In genomic region chr6:86545236-86545635, GRCm38 (mm10) we compare ENCODE assay signal across 9 mouse cellular contexts. TPM values are rescaled to one million over a fixed set of nuclear protein-coding genes. Genes with fewer than 3 reads are reported as not detected.
DNase-seq lines count a peak whose midpoint lies in the region; ATAC-seq and TF ChIP-seq lines count a peak whose summit lies in the region.
"Had no signal": no experiment of that assay in that cellular context is flagged by ENCODE, and none has a peak within 500 bp of the region (broad histone marks: within the 10 kb centered on the region; RNA-seq: fewer than 3 reads in every experiment).

No protein-coding gene starts in this region.

- H3K4me3 ChIP-seq in forebrain, postnatal 0 days (ENCODE audit: low read depth, low read length) = no peak overlapping the region
- H3K4me3 ChIP-seq in forebrain, embryonic 13.5 days = no peak overlapping the region
- H3K4me3 ChIP-seq in lung, embryonic 14.5 days (ENCODE audit: low read depth, low read length) = no peak overlapping the region
- H3K4me3 ChIP-seq in forebrain, embryonic 10.5 days = no peak overlapping the region
- H3K4me3 ChIP-seq: neural tube, embryonic 13.5 days had no signal

- H3K27me3 ChIP-seq in forebrain, postnatal 0 days (ENCODE audit: insufficient read depth, low read length) = no peaks in the 10 kb centered on the region
- H3K27me3 ChIP-seq in forebrain, embryonic 13.5 days = no peaks in the 10 kb centered on the region
- H3K27me3 ChIP-seq in lung, embryonic 14.5 days (ENCODE audit: insufficient read depth, low read length) = no peaks in the 10 kb centered on the region
- H3K27me3 ChIP-seq in forebrain, embryonic 10.5 days (ENCODE audit: poor library complexity, severe bottlenecking) = no peaks in the 10 kb centered on the region
- H3K27me3 ChIP-seq: neural tube, embryonic 13.5 days had no signal

- no peaks in the 10 kb centered on the region for H3K9me3 ChIP-seq in forebrain, postnatal 0 days (ENCODE audit: low read length)
- H3K9me3 ChIP-seq in forebrain, embryonic 13.5 days (replicated peaks) = no peaks in the 10 kb centered on the region; the same call in 1 of the 2 replicates
- H3K9me3 ChIP-seq in lung, embryonic 14.5 days (ENCODE audit: low read depth, low read length) = no peaks in the 10 kb centered on the region
- no peaks in the 10 kb centered on the region; the same call in 1 of the 2 replicates for H3K9me3 ChIP-seq in forebrain, embryonic 10.5 days

- no peak overlapping the region for H3K4me2 ChIP-seq in forebrain, postnatal 0 days (ENCODE audit: low read depth)
- no peak overlapping the region for H3K4me2 ChIP-seq in forebrain, embryonic 13.5 days
- no peak overlapping the region for H3K4me2 ChIP-seq in lung, embryonic 14.5 days
- H3K4me2 ChIP-seq: neural tube, embryonic 13.5 days had no signal

- H3K4me1 ChIP-seq in forebrain, postnatal 0 days (ENCODE audit: insufficient read depth) = no peaks in the 10 kb centered on the region
- no peaks in the 10 kb centered on the region for H3K4me1 ChIP-seq in forebrain, embryonic 13.5 days
- H3K4me1 ChIP-seq in lung, embryonic 14.5 days (ENCODE audit: insufficient read depth) = no peaks in the 10 kb centered on the region
- H3K4me1 ChIP-seq in forebrain, embryonic 10.5 days = no peaks in the 10 kb centered on the region
- H3K4me1 ChIP-seq: neural tube, embryonic 13.5 days had no signal

- 46% methylated on average over 4 of the region's 4 CpGs for WGBS in forebrain, postnatal 0 days
- 54% methylated on average over 4 of the region's 4 CpGs for WGBS in forebrain, embryonic 13.5 days
- WGBS in lung, embryonic 14.5 days = 45% methylated on average over 4 of the region's 4 CpGs
- WGBS in forebrain, embryonic 10.5 days = 52% methylated on average over 4 of the region's 4 CpGs

- peaks cover 51% of the 10 kb centered on the region for H3K36me3 ChIP-seq in forebrain, postnatal 0 days (ENCODE audit: insufficient read depth)
- H3K36me3 ChIP-seq in forebrain, embryonic 13.5 days (ENCODE audit: poor library complexity, severe bottlenecking) = peaks cover 75% of the 10 kb centered on the region
- H3K36me3 ChIP-seq in lung, embryonic 14.5 days (ENCODE audit: insufficient read depth) = peaks cover 40% of the 10 kb centered on the region
- H3K36me3 ChIP-seq in forebrain, embryonic 10.5 days (replicated peaks) = peaks cover 95% of the 10 kb centered on the region

- DNase-seq in forebrain, postnatal 0 days = peak; percentile 65
- peak; percentile 38 to 46 for DNase-seq in right cerebral cortex, postnatal 10 days (ENCODE audit: low spot score in 2 of 2)
- DNase-seq in right cerebral cortex, postnatal 25 days = no peak
- peak; percentile 39 to 51 for DNase-seq in cerebellum, postnatal 36 days
- peak; percentile 70 for DNase-seq in lung, embryonic 14.5 days
- no peak for DNase-seq in ovary, postnatal 36 days (ENCODE audit: low spot score)
- DNase-seq in forebrain, embryonic 10.5 days (ENCODE audit: extremely low spot score, low spot score) = no peak

- peak; percentile 92 for TF ChIP-seq CTCF in forebrain, postnatal 0 days (IDR thresholded peaks at IDR 0.05; ENCODE audit: low read depth)
- peak; percentile 87 for TF ChIP-seq CTCF in lung, embryonic 14.5 days (IDR thresholded peaks at IDR 0.05; ENCODE audit: low read depth)

- no peak overlapping the region for H3K9ac ChIP-seq in forebrain, postnatal 0 days
- no peak overlapping the region for H3K9ac ChIP-seq in forebrain, embryonic 13.5 days
- no peak overlapping the region for H3K9ac ChIP-seq in lung, embryonic 14.5 days
- H3K9ac ChIP-seq: neural tube, embryonic 13.5 days had no signal

- peak; percentile 54; the same call in 1 of the 2 replicates for ATAC-seq in forebrain, postnatal 0 days
- ATAC-seq in forebrain, embryonic 13.5 days = no peak
- no peak for ATAC-seq in lung, embryonic 14.5 days (ENCODE audit: insufficient read depth)

- H3K27ac ChIP-seq in forebrain, postnatal 0 days (ENCODE audit: low read depth, low read length) = no peak overlapping the region
- H3K27ac ChIP-seq in forebrain, embryonic 13.5 days = no peak overlapping the region
- no peak overlapping the region for H3K27ac ChIP-seq in lung, embryonic 14.5 days (ENCODE audit: low read depth)
- no peak overlapping the region for H3K27ac ChIP-seq in forebrain, embryonic 10.5 days
- H3K27ac ChIP-seq: neural tube, embryonic 13.5 days had no signal

RNA-seq across cellular contexts. Expression of gene Pcbp1, which starts 19.1 kb away (rescaled TPM):
- 45.7 and 49.3 TPM in 2 replicates for total RNA-seq in forebrain, postnatal 0 days (2014; rRNA removed)
- 340 and 351 TPM in 2 replicates for polyA plus RNA-seq in forebrain, postnatal 0 days (2015; fragmentation: Nextera tagmentation; extraction: Ambion mirVana)
- polyA plus RNA-seq in forebrain, embryonic 13.5 days (2015; fragmentation: Nextera tagmentation; extraction: Ambion mirVana) = 204 and 245 TPM in 2 replicates
- polyA plus RNA-seq in lung, embryonic 14.5 days (2014; fragmentation: Nextera tagmentation; extraction: Ambion mirVana) = 552 and 588 TPM in 2 replicates
- polyA plus RNA-seq in forebrain, embryonic 10.5 days (2016; fragmentation: Nextera tagmentation; extraction: Ambion mirVana) = 305 and 358 TPM in 2 replicates

Comparison
In these comparisons a context has a peak if more than half of its experiments do, and no peak if none do; other contexts are left out.
1. DNase-seq: peak in forebrain, postnatal 0 days (single experiment), right cerebral cortex, postnatal 10 days (2 of 2), cerebellum, postnatal 36 days (2 of 2) and lung, embryonic 14.5 days (single experiment); none in right cerebral cortex, postnatal 25 days (single experiment), ovary, postnatal 36 days (single experiment) and forebrain, embryonic 10.5 days (single experiment).